Mouse (Mus musculus) E14TG2a.4 (cell line): ENCODE data around the gene Stx18.

Experiments used
- CTCF ChIP-seq: conservative IDR thresholded peaks from 2 replicates; pipeline ENCODE4 v1.5.1; 2014; ENCODE audit warnings: low read length
- POU5F1 ChIP-seq: IDR thresholded peaks from 2 replicates; pipeline ENCODE4 v1.6.1; 2014; ENCODE audit warnings: low read length, borderline replicate concordance

GRCm38 (mm10) chr5:38129339-38129738, 90.8 kb downstream of the Stx18 start:
- TF ChIP-seq CTCF (no peak), POU5F1 (no peak)
